Mouse (Mus musculus): ENCODE measurements around the gene Olfr1148. TPM values are rescaled to one million over a fixed set of nuclear protein-coding genes. Genes with fewer than 3 reads are reported as not detected.

Gene Olfr1148
- polyA plus RNA-seq (2011; ENCODE audit: insufficient read depth, insufficient read length, low read depth, missing spikeins), result not detected in 2 replicates

- no peaks in the 10 kb centered on the region for H3K9me3 ChIP-seq (replicated peaks; ENCODE audit: control insufficient read depth, insufficient read depth, low read length, poor library complexity, severe bottlenecking)
- H3K4me3 ChIP-seq (ENCODE audit: low read depth, low read length), result no peak within 1 kb of the TSS
- H3K27me3 ChIP-seq (ENCODE audit: control insufficient read depth, insufficient read depth, low read length, poor library complexity, severe bottlenecking), result no peaks in the 10 kb centered on the region
- no peaks in the 10 kb centered on the region for H3K36me3 ChIP-seq (ENCODE audit: control insufficient read depth, insufficient read depth, low read length, poor library complexity, severe bottlenecking)
- no peak within 1 kb of the TSS for H3K9ac ChIP-seq (ENCODE audit: low read depth, poor library complexity, severe bottlenecking)
- no peak for TF ChIP-seq POLR2A (IDR thresholded peaks at IDR 0.05; ENCODE audit: insufficient read depth, low read length)
- no peak for TF ChIP-seq EP300 (IDR thresholded peaks at IDR 0.05; ENCODE audit: insufficient read depth, low read depth, low read length)
- no peak for TF ChIP-seq CTCF (IDR thresholded peaks at IDR 0.05; ENCODE audit: low read depth, low read length)
- H3K27ac ChIP-seq (ENCODE audit: insufficient read depth, low read length), result no peak within 1 kb of the TSS
- no peaks in the 10 kb centered on the region for H3K4me1 ChIP-seq (ENCODE audit: control insufficient read depth, insufficient read depth, low read length)
Observed at GRCm38 (mm10) chr2:87830233-87830632, at the start of gene Olfr1148. Gene Olfr1148, plus strand, starts transcription at chr2:87830533.

GRCm38 (mm10) chr2:87800292-87800691, 30.0 kb upstream of the Olfr1148 start, which contains the start of gene Olfr1143:
Gene Olfr1143, plus strand, starts transcription at chr2:87800592.
- no peak within 1 kb of the TSS for H3K27ac ChIP-seq (ENCODE audit: insufficient read depth, low read length)
- H3K36me3 ChIP-seq (ENCODE audit: control insufficient read depth, insufficient read depth, low read length, poor library complexity, severe bottlenecking), result no peaks in the 10 kb centered on the region
- H3K4me3 ChIP-seq (ENCODE audit: low read depth, low read length), result no peak within 1 kb of the TSS
- TF ChIP-seq POLR2A (IDR thresholded peaks at IDR 0.05; ENCODE audit: insufficient read depth, low read length) (no peak), CTCF (IDR thresholded peaks at IDR 0.05; ENCODE audit: low read depth, low read length) (no peak), EP300 (IDR thresholded peaks at IDR 0.05; ENCODE audit: insufficient read depth, low read depth, low read length) (no peak)
- H3K9ac ChIP-seq (ENCODE audit: low read depth, poor library complexity, severe bottlenecking), result no peak within 1 kb of the TSS
- H3K27me3 ChIP-seq (ENCODE audit: control insufficient read depth, insufficient read depth, low read length, poor library complexity, severe bottlenecking), result no peaks in the 10 kb centered on the region
- no peaks in the 10 kb centered on the region for H3K4me1 ChIP-seq (ENCODE audit: control insufficient read depth, insufficient read depth, low read length)
- no peaks in the 10 kb centered on the region for H3K9me3 ChIP-seq (replicated peaks; ENCODE audit: control insufficient read depth, insufficient read depth, low read length, poor library complexity, severe bottlenecking)

GRCm38 (mm10) chr2:87809522-87809921, 20.8 kb upstream of the Olfr1148 start, which contains the start of gene Olfr1145:
Gene Olfr1145, plus strand, starts transcription at chr2:87809822.
- no peak for TF ChIP-seq POLR2A (IDR thresholded peaks at IDR 0.05; ENCODE audit: insufficient read depth, low read length)
- TF ChIP-seq CTCF (IDR thresholded peaks at IDR 0.05; ENCODE audit: low read depth, low read length), result no peak

GRCm38 (mm10) chr2:87843693-87844092, 13.4 kb downstream of the Olfr1148 start, which contains the start of gene Olfr1150-ps1:
Gene Olfr1150-ps1, plus strand, starts transcription at chr2:87843993.
- TF ChIP-seq CTCF (IDR thresholded peaks at IDR 0.05; ENCODE audit: low read depth, low read length) (no peak), POLR2A (IDR thresholded peaks at IDR 0.05; ENCODE audit: insufficient read depth, low read length) (no peak), EP300 (IDR thresholded peaks at IDR 0.05; ENCODE audit: insufficient read depth, low read depth, low read length) (no peak)
- Histone ChIP-seq H3K27me3 (ENCODE audit: control insufficient read depth, insufficient read depth, low read length, poor library complexity, severe bottlenecking) (no peaks in the 10 kb centered on the region), H3K9ac (ENCODE audit: low read depth, poor library complexity, severe bottlenecking) (no peak within 1 kb of the TSS), H3K36me3 (ENCODE audit: control insufficient read depth, insufficient read depth, low read length, poor library complexity, severe bottlenecking) (no peaks in the 10 kb centered on the region), H3K27ac (ENCODE audit: insufficient read depth, low read length) (no peak within 1 kb of the TSS), H3K4me3 (ENCODE audit: low read depth, low read length) (no peak within 1 kb of the TSS), H3K4me1 (ENCODE audit: control insufficient read depth, insufficient read depth, low read length) (no peaks in the 10 kb centered on the region), H3K9me3 (replicated peaks; ENCODE audit: control insufficient read depth, insufficient read depth, low read length, poor library complexity, severe bottlenecking) (no peaks in the 10 kb centered on the region)

More at GRCm38 (mm10) chr2:87809522-87809921, 20.8 kb upstream of the Olfr1148 start, which contains the start of gene Olfr1145:
- H3K27ac ChIP-seq (ENCODE audit: insufficient read depth, low read length), result no peak within 1 kb of the TSS
- H3K4me1 ChIP-seq (ENCODE audit: control insufficient read depth, insufficient read depth, low read length), result no peaks in the 10 kb centered on the region
- H3K9ac ChIP-seq (ENCODE audit: low read depth, poor library complexity, severe bottlenecking), result no peak within 1 kb of the TSS
- H3K36me3 ChIP-seq (ENCODE audit: control insufficient read depth, insufficient read depth, low read length, poor library complexity, severe bottlenecking), result no peaks in the 10 kb centered on the region
- no peak within 1 kb of the TSS for H3K4me3 ChIP-seq (ENCODE audit: low read depth, low read length)
- no peaks in the 10 kb centered on the region for H3K27me3 ChIP-seq (ENCODE audit: control insufficient read depth, insufficient read depth, low read length, poor library complexity, severe bottlenecking)
- no peaks in the 10 kb centered on the region for H3K9me3 ChIP-seq (replicated peaks; ENCODE audit: control insufficient read depth, insufficient read depth, low read length, poor library complexity, severe bottlenecking)

- Histone ChIP-seq H3K27me3 (ENCODE audit: control insufficient read depth, insufficient read depth, low read length, poor library complexity, severe bottlenecking) (no peaks in the 10 kb centered on the region), H3K9me3 (replicated peaks; ENCODE audit: control insufficient read depth, insufficient read depth, low read length, poor library complexity, severe bottlenecking) (no peaks in the 10 kb centered on the region), H3K36me3 (ENCODE audit: control insufficient read depth, insufficient read depth, low read length, poor library complexity, severe bottlenecking) (no peaks in the 10 kb centered on the region), H3K27ac (ENCODE audit: insufficient read depth, low read length) (no peak within 1 kb of the TSS), H3K9ac (ENCODE audit: low read depth, poor library complexity, severe bottlenecking) (no peak within 1 kb of the TSS), H3K4me3 (ENCODE audit: low read depth, low read length) (no peak within 1 kb of the TSS), H3K4me1 (ENCODE audit: control insufficient read depth, insufficient read depth, low read length) (no peaks in the 10 kb centered on the region)
- no peak for TF ChIP-seq CTCF (IDR thresholded peaks at IDR 0.05; ENCODE audit: low read depth, low read length)
- no peak for TF ChIP-seq EP300 (IDR thresholded peaks at IDR 0.05; ENCODE audit: insufficient read depth, low read depth, low read length)
- no peak for TF ChIP-seq POLR2A (IDR thresholded peaks at IDR 0.05; ENCODE audit: insufficient read depth, low read length)
Observed at GRCm38 (mm10) chr2:87855562-87855961, 25.2 kb downstream of the Olfr1148 start, which contains the start of gene Olfr1151. Gene Olfr1151, plus strand, starts transcription at chr2:87855862.

GRCm38 (mm10) chr2:87866192-87866591, 35.9 kb downstream of the Olfr1148 start, which contains the start of gene Olfr1152:
Gene Olfr1152, plus strand, starts transcription at chr2:87866492.
- no peaks in the 10 kb centered on the region for H3K36me3 ChIP-seq (ENCODE audit: control insufficient read depth, insufficient read depth, low read length, poor library complexity, severe bottlenecking)
- H3K9me3 ChIP-seq (replicated peaks; ENCODE audit: control insufficient read depth, insufficient read depth, low read length, poor library complexity, severe bottlenecking), result peaks cover 11% of the 10 kb centered on the region
- H3K27ac ChIP-seq (ENCODE audit: insufficient read depth, low read length), result no peak within 1 kb of the TSS
- TF ChIP-seq POLR2A (IDR thresholded peaks at IDR 0.05; ENCODE audit: insufficient read depth, low read length), result no peak
- TF ChIP-seq EP300 (IDR thresholded peaks at IDR 0.05; ENCODE audit: insufficient read depth, low read depth, low read length), result no peak
- no peak for TF ChIP-seq CTCF (IDR thresholded peaks at IDR 0.05; ENCODE audit: low read depth, low read length)
- no peak within 1 kb of the TSS for H3K9ac ChIP-seq (ENCODE audit: low read depth, poor library complexity, severe bottlenecking)
- H3K27me3 ChIP-seq (ENCODE audit: control insufficient read depth, insufficient read depth, low read length, poor library complexity, severe bottlenecking), result no peaks in the 10 kb centered on the region
- no peak within 1 kb of the TSS for H3K4me3 ChIP-seq (ENCODE audit: low read depth, low read length)
- no peaks in the 10 kb centered on the region for H3K4me1 ChIP-seq (ENCODE audit: control insufficient read depth, insufficient read depth, low read length)

Other genes starting within 250 kb of the Olfr1148 start
- gene Olfr1130, start 224.3 kb upstream of the Olfr1148 start, polyA plus RNA-seq (2011; ENCODE audit: insufficient read depth, insufficient read length, low read depth, missing spikeins), result not detected in 2 replicates
- not detected in 2 replicates for gene Olfr1131, start 203.4 kb upstream of the Olfr1148 start, polyA plus RNA-seq (2011; ENCODE audit: insufficient read depth, insufficient read length, low read depth, missing spikeins)
- not detected in 2 replicates for gene Olfr1132, start 193.0 kb upstream of the Olfr1148 start, polyA plus RNA-seq (2011; ENCODE audit: insufficient read depth, insufficient read length, low read depth, missing spikeins)
- not detected in 2 replicates for gene Olfr1133, start 183.2 kb upstream of the Olfr1148 start, polyA plus RNA-seq (2011; ENCODE audit: insufficient read depth, insufficient read length, low read depth, missing spikeins)
- gene Olfr1134, start 172.1 kb upstream of the Olfr1148 start, polyA plus RNA-seq (2011; ENCODE audit: insufficient read depth, insufficient read length, low read depth, missing spikeins), result not detected in 2 replicates
- not detected in 2 replicates for gene Olfr1135, start 156.9 kb upstream of the Olfr1148 start, polyA plus RNA-seq (2011; ENCODE audit: insufficient read depth, insufficient read length, low read depth, missing spikeins)
- gene Olfr1136, start 136.6 kb upstream of the Olfr1148 start, polyA plus RNA-seq (2011; ENCODE audit: insufficient read depth, insufficient read length, low read depth, missing spikeins), result not detected in 2 replicates
- gene Olfr1137, start 117.4 kb upstream of the Olfr1148 start, polyA plus RNA-seq (2011; ENCODE audit: insufficient read depth, insufficient read length, low read depth, missing spikeins), result not detected in 2 replicates
- gene Olfr1138, start 90.6 kb upstream of the Olfr1148 start, polyA plus RNA-seq (2011; ENCODE audit: insufficient read depth, insufficient read length, low read depth, missing spikeins), result not detected in 2 replicates
- not detected in 2 replicates for gene Olfr1140, start 86.8 kb upstream of the Olfr1148 start, polyA plus RNA-seq (2011; ENCODE audit: insufficient read depth, insufficient read length, low read depth, missing spikeins)
- gene Olfr1141, start 76.5 kb upstream of the Olfr1148 start, polyA plus RNA-seq (2011; ENCODE audit: insufficient read depth, insufficient read length, low read depth, missing spikeins), result not detected in 2 replicates
- gene Olfr152, start 51.0 kb upstream of the Olfr1148 start, polyA plus RNA-seq (2011; ENCODE audit: insufficient read depth, insufficient read length, low read depth, missing spikeins), result not detected in 2 replicates
- gene Olfr1143, start 29.9 kb upstream of the Olfr1148 start, polyA plus RNA-seq (2011; ENCODE audit: insufficient read depth, insufficient read length, low read depth, missing spikeins), result not detected in 2 replicates
- gene Olfr1145, start 20.7 kb upstream of the Olfr1148 start, polyA plus RNA-seq (2011; ENCODE audit: insufficient read depth, insufficient read length, low read depth, missing spikeins), result not detected in 2 replicates
- gene Olfr1150-ps1, start 13.5 kb downstream of the Olfr1148 start, polyA plus RNA-seq (2011; ENCODE audit: insufficient read depth, insufficient read length, low read depth, missing spikeins), result not detected in 2 replicates
- gene Olfr1151, start 25.3 kb downstream of the Olfr1148 start, polyA plus RNA-seq (2011; ENCODE audit: insufficient read depth, insufficient read length, low read depth, missing spikeins), result not detected in 2 replicates
- not detected in 2 replicates for gene Olfr1152, start 36.0 kb downstream of the Olfr1148 start, polyA plus RNA-seq (2011; ENCODE audit: insufficient read depth, insufficient read length, low read depth, missing spikeins)
- not detected in 2 replicates for gene Olfr1153, start 64.4 kb downstream of the Olfr1148 start, polyA plus RNA-seq (2011; ENCODE audit: insufficient read depth, insufficient read length, low read depth, missing spikeins)
- gene Olfr1154, start 74.6 kb downstream of the Olfr1148 start, polyA plus RNA-seq (2011; ENCODE audit: insufficient read depth, insufficient read length, low read depth, missing spikeins), result not detected in 2 replicates
- not detected in 2 replicates for gene Olfr1155, start 114.6 kb downstream of the Olfr1148 start, polyA plus RNA-seq (2011; ENCODE audit: insufficient read depth, insufficient read length, low read depth, missing spikeins)
- not detected in 2 replicates for gene Olfr1156, start 122.6 kb downstream of the Olfr1148 start, polyA plus RNA-seq (2011; ENCODE audit: insufficient read depth, insufficient read length, low read depth, missing spikeins)
- not detected in 2 replicates for gene Olfr1157, start 137.8 kb downstream of the Olfr1148 start, polyA plus RNA-seq (2011; ENCODE audit: insufficient read depth, insufficient read length, low read depth, missing spikeins)
- not detected in 2 replicates for gene Olfr74, start 144.1 kb downstream of the Olfr1148 start, polyA plus RNA-seq (2011; ENCODE audit: insufficient read depth, insufficient read length, low read depth, missing spikeins)
- gene Olfr1158, start 159.6 kb downstream of the Olfr1148 start, polyA plus RNA-seq (2011; ENCODE audit: insufficient read depth, insufficient read length, low read depth, missing spikeins), result not detected in 2 replicates
- not detected in 2 replicates for gene Olfr1160, start 177.7 kb downstream of the Olfr1148 start, polyA plus RNA-seq (2011; ENCODE audit: insufficient read depth, insufficient read length, low read depth, missing spikeins)
- not detected in 2 replicates for gene Olfr1161, start 192.2 kb downstream of the Olfr1148 start, polyA plus RNA-seq (2011; ENCODE audit: insufficient read depth, insufficient read length, low read depth, missing spikeins)
- gene Olfr73, start 207.2 kb downstream of the Olfr1148 start, polyA plus RNA-seq (2011; ENCODE audit: insufficient read depth, insufficient read length, low read depth, missing spikeins), result not detected in 2 replicates
- gene Olfr1162, start 220.6 kb downstream of the Olfr1148 start, polyA plus RNA-seq (2011; ENCODE audit: insufficient read depth, insufficient read length, low read depth, missing spikeins), result not detected in 2 replicates
- not detected in 2 replicates for gene Olfr1163, start 241.3 kb downstream of the Olfr1148 start, polyA plus RNA-seq (2011; ENCODE audit: insufficient read depth, insufficient read length, low read depth, missing spikeins)

All from ES-Bruce4 (cell line).